Mouse (Mus musculus) lung, postnatal 0 days (tissue): Measurements from ENCODE around the gene Abcc4. TPM values are rescaled to one million over a fixed set of nuclear protein-coding genes. Genes with fewer than 3 reads are reported as not detected.

Experiments used
- ATAC-seq: fragments of 200-750 bp; cut with Nextera tagmentation; 2 replicates; pipeline ENCODE4 v1.8.0; 2017; ENCODE audit warnings: moderate library complexity
- DNase-seq: peaks from one replicate; pipeline ENCODE4 v3.0.0-alpha.2; 2016; ENCODE audit warnings: low spot score
- H3K27ac ChIP-seq: fragments of 300-500 bp; sonication (generic); 2 replicates; pipeline ENCODE4 v1.5.1; 2014; ENCODE audit warnings: antibody characterized with exemption, mild to moderate bottlenecking, low read length, mixed read lengths
- H3K27me3 ChIP-seq: fragments of 300-500 bp; sonication (generic); replicated peaks from 2 replicates; pipeline ENCODE4 v1.6.1; 2014; ENCODE audit warnings: low read length, mixed read lengths; ENCODE audit not compliant: insufficient read depth
- H3K36me3 ChIP-seq: fragments of 300-500 bp; sonication (generic); 2 replicates; pipeline ENCODE4 v1.6.1; 2014; ENCODE audit warnings: low read length, mixed read lengths; ENCODE audit not compliant: insufficient read depth
- H3K4me1 ChIP-seq: fragments of 300-500 bp; sonication (generic); 2 replicates; pipeline ENCODE4 v1.6.1; 2014; ENCODE audit warnings: antibody characterized with exemption, low read depth, low read length, mixed read lengths; ENCODE audit not compliant: insufficient read depth
- H3K4me2 ChIP-seq: fragments of 300-500 bp; sonication (generic); replicated peaks from 2 replicates; pipeline ENCODE4 v1.6.1; 2014; ENCODE audit warnings: low read depth, mild to moderate bottlenecking, low read length, moderate library complexity, mixed read lengths
- H3K4me3 ChIP-seq: fragments of 300-500 bp; sonication (generic); 2 replicates; pipeline ENCODE4 v1.5.1; 2014; ENCODE audit warnings: low read depth, low read length
- H3K9ac ChIP-seq: fragments of 300-500 bp; sonication (generic); replicated peaks from 2 replicates; pipeline ENCODE4 v1.6.1; 2014; ENCODE audit warnings: low read depth, mild to moderate bottlenecking
- H3K9me3 ChIP-seq: fragments of 300-500 bp; sonication (generic); 2 replicates; pipeline ENCODE4 v1.6.1; 2016; ENCODE audit warnings: low read length, mixed read lengths
- CTCF ChIP-seq: IDR thresholded peaks from 2 replicates; pipeline ENCODE4 v1.5.1; 2016; ENCODE audit warnings: antibody characterized with exemption, mild to moderate bottlenecking
- EP300 ChIP-seq: IDR thresholded peaks from 2 replicates; pipeline ENCODE4 v1.6.1; 2016; ENCODE audit warnings: antibody characterized with exemption, mild to moderate bottlenecking, control low read depth
- WGBS: fragments of 180-500 bp; shearing (Covaris S2); extraction: QIAGEN DNeasy Blood & Tissue Kit; methylation state at CpG from one replicate; pipeline ENCODE4 v1.1.7; 2014; 5-methylcytosine and 5-hydroxymethylcytosine counted together
- polyA plus RNA-seq: library from polyadenylated mRNA; unstranded; fragments of >200 nt; fragmentation: Nextera tagmentation; extraction: Ambion mirVana; gene quantifications from 2 replicates; pipeline ENCODE4 v1.2.1, GENCODE M21; 2015

Gene Abcc4
- polyA plus RNA-seq: 1.0 and 1.2 TPM in 2 replicates

GRCm38 (mm10) chr14:118705808-118706731, at the start of gene Abcc4:
Abcc4 (minus strand) TSS chr14:118706219.
- Histone ChIP-seq H3K4me2 (peak within 1 kb of the TSS; percentile 87), H3K27ac (no peak within 1 kb of the TSS), H3K9ac (no peak within 1 kb of the TSS), H3K27me3 (peaks cover 18% of the 10 kb centered on the region), H3K4me1 (peaks cover 14% of the 10 kb centered on the region; the same call in 1 of the 2 replicates), H3K36me3 (no peaks in the 10 kb centered on the region), H3K4me3 (peak within 1 kb of the TSS; percentile 49), H3K9me3 (no peaks in the 10 kb centered on the region)
- peak; percentile 89 for ATAC-seq
- peak; percentile 83 for DNase-seq
- under 1% methylated on average over 93 of the region's 106 CpGs for WGBS
- TF ChIP-seq CTCF: peak; percentile 38
- TF ChIP-seq EP300: no peak

GRCm38 (mm10) chr14:118751193-118751753, 45.3 kb upstream of the Abcc4 start:
- no peak for ATAC-seq
- Histone ChIP-seq H3K4me2 (no peak overlapping the region), H3K9ac (no peak overlapping the region), H3K4me3 (no peak overlapping the region), H3K27ac (no peak overlapping the region), H3K4me1 (no peaks in the 10 kb centered on the region), H3K9me3 (no peaks in the 10 kb centered on the region), H3K36me3 (no peaks in the 10 kb centered on the region), H3K27me3 (no peaks in the 10 kb centered on the region)
- WGBS: 71% methylated on average over 8 of the region's 8 CpGs
- TF ChIP-seq CTCF: no peak
- no peak for TF ChIP-seq EP300
- no peak for DNase-seq

- H3K9me3 ChIP-seq: no peaks in the 10 kb centered on the region
- H3K4me3 ChIP-seq: no peak overlapping the region
- DNase-seq (no peak), ATAC-seq (no peak)
- no peaks in the 10 kb centered on the region for H3K36me3 ChIP-seq
- TF ChIP-seq CTCF (no peak), EP300 (no peak)
- H3K27me3 ChIP-seq: no peaks in the 10 kb centered on the region
- H3K27ac ChIP-seq: no peak overlapping the region
- no peaks in the 10 kb centered on the region for H3K4me1 ChIP-seq
- H3K9ac ChIP-seq: no peak overlapping the region
- WGBS: 73% methylated on average over 6 of the region's 6 CpGs
- H3K4me2 ChIP-seq: no peak overlapping the region
Measured at GRCm38 (mm10) chr14:118750505-118751192, 44.6 kb upstream of the Abcc4 start.

GRCm38 (mm10) chr14:118749715-118750114, 43.7 kb upstream of the Abcc4 start:
- H3K27me3 ChIP-seq: no peaks in the 10 kb centered on the region
- DNase-seq (no peak), ATAC-seq (no peak)
- H3K36me3 ChIP-seq: no peaks in the 10 kb centered on the region
- 45% methylated on average over 4 of the region's 4 CpGs for WGBS
- H3K27ac ChIP-seq: no peak overlapping the region
- H3K4me3 ChIP-seq: no peak overlapping the region
- TF ChIP-seq EP300: no peak
- TF ChIP-seq CTCF: no peak
- H3K9ac ChIP-seq: no peak overlapping the region
- no peaks in the 10 kb centered on the region for H3K9me3 ChIP-seq
- no peak overlapping the region for H3K4me2 ChIP-seq
- no peaks in the 10 kb centered on the region for H3K4me1 ChIP-seq

- H3K36me3 ChIP-seq: no peaks in the 10 kb centered on the region
- ATAC-seq (no peak), DNase-seq (no peak)
- TF ChIP-seq CTCF: no peak
- TF ChIP-seq EP300: no peak
- H3K27me3 ChIP-seq: no peaks in the 10 kb centered on the region
- no peak overlapping the region for H3K27ac ChIP-seq
- no peaks in the 10 kb centered on the region for H3K4me1 ChIP-seq
- H3K4me3 ChIP-seq: no peak overlapping the region
- no peaks in the 10 kb centered on the region for H3K9me3 ChIP-seq
- H3K9ac ChIP-seq: no peak overlapping the region
- no peak overlapping the region for H3K4me2 ChIP-seq
- 66% methylated on average over 2 of the region's 2 CpGs for WGBS
Measured at GRCm38 (mm10) chr14:118749068-118749467, 43.0 kb upstream of the Abcc4 start.

GRCm38 (mm10) chr14:118742862-118743261, 36.8 kb upstream of the Abcc4 start:
- Histone ChIP-seq H3K4me2 (no peak overlapping the region), H3K9ac (no peak overlapping the region), H3K27ac (no peak overlapping the region), H3K36me3 (no peaks in the 10 kb centered on the region), H3K27me3 (no peaks in the 10 kb centered on the region), H3K9me3 (no peaks in the 10 kb centered on the region), H3K4me3 (no peak overlapping the region), H3K4me1 (no peaks in the 10 kb centered on the region)
- WGBS: 64% methylated on average over 5 of the region's 5 CpGs
- TF ChIP-seq CTCF (no peak), EP300 (no peak)
- no peak for DNase-seq
- no peak for ATAC-seq
